Mouse (Mus musculus) lung, embryonic 14.5 days (tissue): ENCODE data around the gene Sectm1b. TPM values are rescaled to one million over a fixed set of nuclear protein-coding genes. Genes with fewer than 3 reads are reported as not detected.

ENCODE experiments used
- ATAC-seq: fragments of 200-750 bp; cut with Nextera tagmentation; 2 replicates; pipeline ENCODE4 v1.8.0; 2017; ENCODE audit warnings: mild to moderate bottlenecking, moderate TSS enrichment, moderate library complexity; ENCODE audit not compliant: insufficient read depth
- DNase-seq: peaks from one replicate; pipeline ENCODE4 v3.0.0-alpha.2; 2015
- H3K27ac ChIP-seq: fragments of 300-500 bp; sonication (generic); 2 replicates; pipeline ENCODE4 v1.5.1; 2014; ENCODE audit warnings: low read depth, mild to moderate bottlenecking, moderate library complexity
- H3K27me3 ChIP-seq: fragments of 300-500 bp; sonication (generic); 2 replicates; pipeline ENCODE4 v1.6.1; 2014; ENCODE audit warnings: low read length, control low read depth; ENCODE audit not compliant: insufficient read depth
- H3K36me3 ChIP-seq: fragments of 300-500 bp; sonication (generic); 2 replicates; pipeline ENCODE4 v1.6.1; 2014; ENCODE audit warnings: control low read depth; ENCODE audit not compliant: insufficient read depth
- H3K4me1 ChIP-seq: fragments of 300-500 bp; sonication (generic); 2 replicates; pipeline ENCODE4 v1.6.1; 2014; ENCODE audit warnings: antibody characterized with exemption, control low read depth; ENCODE audit not compliant: insufficient read depth
- H3K4me2 ChIP-seq: fragments of 300-500 bp; sonication (generic); 2 replicates; pipeline ENCODE4 v1.6.1; 2014; ENCODE audit warnings: mild to moderate bottlenecking
- H3K4me3 ChIP-seq: fragments of 300-500 bp; sonication (generic); 2 replicates; pipeline ENCODE4 v1.5.1; 2014; ENCODE audit warnings: low read depth, low read length
- H3K9ac ChIP-seq: fragments of 300-500 bp; sonication (generic); 2 replicates; pipeline ENCODE4 v1.6.1; 2014
- H3K9me3 ChIP-seq: fragments of 300-500 bp; sonication (generic); 2 replicates; pipeline ENCODE4 v1.6.1; 2016; ENCODE audit warnings: low read depth, low read length, control low read depth
- CTCF ChIP-seq: IDR thresholded peaks from 2 replicates; pipeline ENCODE4 v1.5.1; 2016; ENCODE audit warnings: antibody characterized with exemption, low read depth
- WGBS: fragments of 180-500 bp; shearing (Covaris S2); extraction: QIAGEN DNeasy Blood & Tissue Kit; methylation state at CpG from one replicate; pipeline ENCODE4 v1.1.7; 2014; 5-methylcytosine and 5-hydroxymethylcytosine counted together
- polyA plus RNA-seq: library from polyadenylated mRNA; unstranded; fragments of >200 nt; fragmentation: Nextera tagmentation; extraction: Ambion mirVana; gene quantifications from 2 replicates; pipeline ENCODE4 v1.2.1, GENCODE M21; 2014

The Sectm1b gene
- polyA plus RNA-seq, 1 experiment from 2014 or later = not detected

GRCm38 (mm10) chr11:121024163-121024562 lies 39.2 kb downstream of the Sectm1b start:
- Histone ChIP-seq H3K27me3 (no peaks in the 10 kb centered on the region), H3K27ac (no peak overlapping the region), H3K36me3 (no peaks in the 10 kb centered on the region), H3K9me3 (no peaks in the 10 kb centered on the region), H3K4me3 (no peak overlapping the region), H3K9ac (no peak overlapping the region), H3K4me2 (no peak overlapping the region), H3K4me1 (no peaks in the 10 kb centered on the region)
- 59% methylated on average over 6 of the region's 6 CpGs for WGBS
- DNase-seq = no peak
- TF ChIP-seq CTCF = no peak
- no peak for ATAC-seq

GRCm38 (mm10) chr11:121019501-121019900 lies 43.9 kb downstream of the Sectm1b start:
- DNase-seq (no peak), ATAC-seq (no peak)
- Histone ChIP-seq H3K4me1 (no peaks in the 10 kb centered on the region), H3K27ac (no peak overlapping the region), H3K27me3 (no peaks in the 10 kb centered on the region), H3K4me3 (no peak overlapping the region), H3K4me2 (no peak overlapping the region), H3K36me3 (no peaks in the 10 kb centered on the region), H3K9ac (no peak overlapping the region), H3K9me3 (no peaks in the 10 kb centered on the region)
- TF ChIP-seq CTCF = no peak
- 80% methylated on average over 5 of the region's 5 CpGs for WGBS

GRCm38 (mm10) chr11:121017703-121018102 lies 45.7 kb downstream of the Sectm1b start:
- WGBS = 40% methylated on average over 3 of the region's 3 CpGs

GRCm38 (mm10) chr11:121015472-121015871 lies 47.9 kb downstream of the Sectm1b start:
- DNase-seq (peak; percentile 72), ATAC-seq (peak; percentile 71; the same call in 1 of the 2 replicates)
- Histone ChIP-seq H3K36me3 (no peaks in the 10 kb centered on the region), H3K4me1 (no peaks in the 10 kb centered on the region), H3K27ac (peak overlapping the region; percentile 61), H3K9ac (no peak overlapping the region), H3K9me3 (no peaks in the 10 kb centered on the region), H3K4me2 (peak overlapping the region; percentile 55; the same call in 1 of the 2 replicates), H3K27me3 (no peaks in the 10 kb centered on the region), H3K4me3 (no peak overlapping the region)
- WGBS = 31% methylated on average over 6 of the region's 6 CpGs
- no peak for TF ChIP-seq CTCF

More at GRCm38 (mm10) chr11:121017703-121018102, 45.7 kb downstream of the Sectm1b start:
- H3K9me3 ChIP-seq = no peaks in the 10 kb centered on the region
- H3K4me2 ChIP-seq = no peak overlapping the region
- H3K27ac ChIP-seq = no peak overlapping the region
- peak; percentile 63 for ATAC-seq
- H3K4me1 ChIP-seq = no peaks in the 10 kb centered on the region
- H3K9ac ChIP-seq = no peak overlapping the region
- H3K27me3 ChIP-seq = no peaks in the 10 kb centered on the region
- no peak overlapping the region for H3K4me3 ChIP-seq
- no peaks in the 10 kb centered on the region for H3K36me3 ChIP-seq
- DNase-seq = peak; percentile 86
- peak; percentile 92 for TF ChIP-seq CTCF

GRCm38 (mm10) chr11:121014896-121015300 lies 48.5 kb downstream of the Sectm1b start:
- DNase-seq (peak; percentile 80), ATAC-seq (peak; percentile 68)
- H3K9ac ChIP-seq = 0 out of 2 replicates have a peak overlapping the region, but pooled peaks have one; percentile 9
- no peaks in the 10 kb centered on the region for H3K4me1 ChIP-seq
- peak overlapping the region; percentile 24 for H3K4me3 ChIP-seq
- H3K27ac ChIP-seq = no peak overlapping the region
- WGBS = 24% methylated on average over 19 of the region's 19 CpGs
- H3K9me3 ChIP-seq = no peaks in the 10 kb centered on the region
- H3K36me3 ChIP-seq = no peaks in the 10 kb centered on the region
- peak overlapping the region; percentile 55 for H3K4me2 ChIP-seq
- no peaks in the 10 kb centered on the region for H3K27me3 ChIP-seq
- peak; percentile 17; the same call in 1 of the 2 replicates for TF ChIP-seq CTCF

- Histone ChIP-seq H3K4me1 (no peaks in the 10 kb centered on the region), H3K27ac (no peak overlapping the region), H3K4me2 (no peak overlapping the region), H3K36me3 (no peaks in the 10 kb centered on the region), H3K9ac (no peak overlapping the region), H3K9me3 (no peaks in the 10 kb centered on the region), H3K4me3 (no peak overlapping the region), H3K27me3 (no peaks in the 10 kb centered on the region)
- ATAC-seq (no peak), DNase-seq (no peak)
- WGBS = 79% methylated on average over 7 of the region's 7 CpGs
- TF ChIP-seq CTCF = no peak
Observed at GRCm38 (mm10) chr11:121013656-121014055, 49.7 kb downstream of the Sectm1b start.

GRCm38 (mm10) chr11:121010044-121010755 lies 53.2 kb downstream of the Sectm1b start:
- Histone ChIP-seq H3K36me3 (no peaks in the 10 kb centered on the region), H3K9me3 (no peaks in the 10 kb centered on the region), H3K4me2 (no peak overlapping the region), H3K4me1 (no peaks in the 10 kb centered on the region), H3K27ac (no peak overlapping the region), H3K9ac (no peak overlapping the region), H3K27me3 (no peaks in the 10 kb centered on the region), H3K4me3 (no peak overlapping the region)
- no peak for ATAC-seq
- WGBS = 83% methylated on average over 3 of the region's 3 CpGs
- TF ChIP-seq CTCF = no peak
- no peak for DNase-seq
